Mouse (Mus musculus) myocyte (in vitro differentiated cells): ENCODE data around the gene Serpinb6a. TPM values are rescaled to one million over a fixed set of nuclear protein-coding genes. Genes with fewer than 3 reads are reported as not detected.

Experiments
- H3K27me3 ChIP-seq: one replicate; pipeline ENCODE4 v1.6.1; 2011; ENCODE audit not compliant: control insufficient read depth, insufficient read depth, insufficient read length
- H3K36me3 ChIP-seq: one replicate; pipeline ENCODE4 v1.6.1; 2011; ENCODE audit not compliant: control insufficient read depth, insufficient read depth
- H3K4me2 ChIP-seq: one replicate; pipeline ENCODE4 v1.6.1; 2011; ENCODE audit warnings: low read depth, control low read depth
- H3K4me3 ChIP-seq: one replicate; pipeline ENCODE4 v1.5.1; 2011; ENCODE audit warnings: mild to moderate bottlenecking, control low read depth, moderate library complexity
- H3K79me2 ChIP-seq: one replicate; pipeline ENCODE4 v1.6.1; 2011; ENCODE audit not compliant: control insufficient read depth, insufficient read depth
- H3ac ChIP-seq: one replicate; pipeline ENCODE4 v1.6.1; 2011; ENCODE audit not compliant: control insufficient read depth, insufficient read length
- CEBPB ChIP-seq: IDR thresholded peaks from 2 replicates; pipeline ENCODE4 v1.6.1; 2011; ENCODE audit warnings: mild to moderate bottlenecking, moderate library complexity; ENCODE audit not compliant: poor library complexity, insufficient read depth, severe bottlenecking
- E2F4 ChIP-seq: IDR thresholded peaks from one replicate; pipeline ENCODE4 v1.6.1; 2011; ENCODE audit warnings: mild to moderate bottlenecking, control low read depth, moderate library complexity; ENCODE audit not compliant: insufficient read depth
- MAX ChIP-seq: IDR thresholded peaks from one replicate; pipeline ENCODE4 v1.6.1; 2011; ENCODE audit warnings: low read depth, mild to moderate bottlenecking, control low read depth
- MYOD1 ChIP-seq, 3 experiments: IDR thresholded peaks; one replicate each; pipeline ENCODE4 v1.6.1; 2011; ENCODE audit warnings: control low read depth in 2 of 3, low read depth in 2 of 3, mild to moderate bottlenecking in 2 of 3, moderate library complexity in 1 of 3; ENCODE audit not compliant: insufficient read length in 2 of 3, control insufficient read depth in 1 of 3
- MYOG ChIP-seq, 3 experiments: IDR thresholded peaks; one replicate each; pipeline ENCODE4 v1.6.1; 2011; ENCODE audit warnings: control low read depth in 2 of 3, low read depth in 2 of 3, mild to moderate bottlenecking in 2 of 3; ENCODE audit not compliant: insufficient read length in 2 of 3, control insufficient read depth in 1 of 3, insufficient read depth in 1 of 3
- POLR2A ChIP-seq: IDR thresholded peaks from one replicate; pipeline ENCODE4 v1.6.1; 2011; ENCODE audit warnings: low read depth, mild to moderate bottlenecking, control low read depth, moderate library complexity; ENCODE audit not compliant: insufficient read length
- POLR2AphosphoS2 ChIP-seq: IDR thresholded peaks from one replicate; pipeline ENCODE4 v1.6.1; 2011; ENCODE audit warnings: low read depth, control low read depth; ENCODE audit not compliant: insufficient read length
- REST ChIP-seq: IDR thresholded peaks from one replicate; pipeline ENCODE4 v1.6.1; 2011; ENCODE audit warnings: mild to moderate bottlenecking, control low read depth, moderate library complexity; ENCODE audit not compliant: insufficient read depth, insufficient read length
- SRF ChIP-seq: IDR thresholded peaks from one replicate; pipeline ENCODE4 v1.6.1; 2011; ENCODE audit warnings: low read depth; ENCODE audit not compliant: control insufficient read depth, insufficient read length
- TCF12 ChIP-seq: IDR thresholded peaks from one replicate; pipeline ENCODE4 v1.6.1; 2011; ENCODE audit warnings: mild to moderate bottlenecking, control low read depth; ENCODE audit not compliant: poor library complexity, insufficient read depth, severe bottlenecking
- TCF3 ChIP-seq: IDR thresholded peaks from one replicate; pipeline ENCODE4 v1.6.1; 2011; ENCODE audit warnings: low read depth, control low read depth; ENCODE audit not compliant: insufficient read length
- USF1 ChIP-seq: IDR thresholded peaks from one replicate; pipeline ENCODE4 v1.6.1; 2011; ENCODE audit warnings: low read depth, mild to moderate bottlenecking, control low read depth, moderate library complexity
- polyA plus RNA-seq: library from polyadenylated mRNA; unstranded; fragments of >200 nt; fragmentation: generic; extraction: Trizol; gene quantifications from one replicate; pipeline ENCODE4 v1.2.1, GENCODE M21; 2012; ENCODE audit warnings: missing spikeins

The Serpinb6a gene
- polyA plus RNA-seq, 1 experiment, result 291 TPM

DNA sequence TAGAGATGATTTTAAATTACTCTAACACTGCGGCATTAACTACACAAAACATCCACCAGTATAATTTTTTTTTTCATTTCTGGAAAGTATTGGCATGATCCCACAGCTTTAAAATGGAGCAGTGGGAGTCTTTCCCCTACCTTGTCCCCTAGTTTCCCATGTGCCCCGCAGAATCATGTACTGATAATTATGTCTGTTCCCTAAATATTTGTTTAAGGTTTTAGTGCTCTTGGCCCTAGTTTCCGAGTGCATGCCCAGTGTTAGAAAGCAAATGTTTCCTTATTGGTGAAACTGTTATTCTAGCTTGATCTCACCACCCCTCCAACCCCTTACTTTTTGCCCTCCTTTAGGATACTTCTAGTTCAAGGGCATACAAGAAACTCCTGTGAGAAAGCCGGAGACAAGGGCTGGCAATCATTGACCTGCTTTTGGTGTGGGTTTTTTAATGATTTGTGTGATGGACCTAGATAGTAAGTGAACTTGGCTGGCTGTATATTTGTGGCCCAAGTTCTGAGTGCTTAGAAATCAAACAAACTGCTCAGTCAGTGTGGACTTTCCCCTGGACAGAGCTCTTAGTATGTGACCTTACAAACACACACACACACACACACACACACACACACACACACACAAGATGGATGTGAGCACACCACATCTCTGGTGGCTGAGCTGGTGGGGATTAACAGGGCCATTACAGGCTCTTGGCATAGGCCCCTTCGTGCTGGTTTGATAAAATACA, 43.1 kb upstream of the Serpinb6a start:
- Histone ChIP-seq H3ac (no peak overlapping the region), H3K79me2 (no peaks in the 10 kb centered on the region), H3K36me3 (no peaks in the 10 kb centered on the region), H3K4me2 (no peak overlapping the region), H3K27me3 (no peaks in the 10 kb centered on the region), H3K4me3 (no peak overlapping the region)
- TF ChIP-seq MYOG (IDR thresholded peaks at IDR 0.05; ENCODE audit: control insufficient read depth in 1 of 3, insufficient read depth in 1 of 3, insufficient read length in 2 of 3, low read depth in 2 of 3) (no peak), MAX (no peak), USF1 (no peak), TCF3 (no peak), POLR2AphosphoS2 (no peak)

DNA sequence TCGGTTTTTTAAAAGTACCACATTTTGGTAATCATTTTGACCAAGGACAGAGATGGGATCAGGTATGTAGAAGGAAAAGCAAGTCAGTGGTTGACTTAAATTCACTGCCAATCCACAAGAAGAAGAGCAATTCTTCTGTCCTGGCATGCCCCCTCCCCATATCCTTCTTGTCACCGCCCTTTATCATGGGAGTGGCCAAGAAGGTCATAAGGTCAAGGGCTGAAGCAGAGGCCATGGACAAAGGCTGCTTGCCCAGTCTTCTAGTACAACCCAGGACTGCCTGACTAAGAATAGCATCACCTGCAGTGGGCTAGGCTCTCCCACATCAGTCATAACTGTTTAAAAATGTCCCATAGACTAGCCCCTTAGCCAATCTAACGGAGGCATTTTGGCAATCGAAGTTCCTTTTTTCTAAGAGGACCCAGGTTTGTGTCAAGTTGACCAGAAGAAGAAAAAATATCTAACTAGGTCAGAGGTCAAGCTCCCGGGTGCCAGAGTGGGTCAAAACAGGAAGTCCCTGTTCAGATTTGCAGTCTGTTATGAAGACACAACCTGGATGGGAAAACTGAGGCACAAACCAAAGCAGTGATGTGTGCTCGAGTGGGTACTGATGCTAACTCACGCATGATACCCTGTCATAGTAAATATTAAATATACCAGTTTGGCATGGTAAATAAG, 41.3 kb upstream of the Serpinb6a start:
- H3K36me3 ChIP-seq, result no peaks in the 10 kb centered on the region
- no peak overlapping the region for H3K4me3 ChIP-seq
- H3ac ChIP-seq, result no peak overlapping the region
- no peaks in the 10 kb centered on the region for H3K27me3 ChIP-seq
- H3K79me2 ChIP-seq, result no peaks in the 10 kb centered on the region
- TF ChIP-seq E2F4, result no peak
- TF ChIP-seq CEBPB, result no peak
- no peak for TF ChIP-seq REST
- no peak for TF ChIP-seq POLR2A
- no peak for TF ChIP-seq TCF3
- no peak for TF ChIP-seq MYOG (IDR thresholded peaks at IDR 0.05; ENCODE audit: control insufficient read depth in 1 of 3, insufficient read depth in 1 of 3, insufficient read length in 2 of 3, low read depth in 2 of 3)
- no peak for TF ChIP-seq MAX
- TF ChIP-seq SRF, result no peak
- TF ChIP-seq USF1, result no peak
- TF ChIP-seq TCF12, result no peak
- no peak for TF ChIP-seq MYOD1 (IDR thresholded peaks at IDR 0.05; ENCODE audit: control insufficient read depth in 1 of 3, insufficient read length in 2 of 3, low read depth in 2 of 3)
- H3K4me2 ChIP-seq, result no peak overlapping the region

DNA sequence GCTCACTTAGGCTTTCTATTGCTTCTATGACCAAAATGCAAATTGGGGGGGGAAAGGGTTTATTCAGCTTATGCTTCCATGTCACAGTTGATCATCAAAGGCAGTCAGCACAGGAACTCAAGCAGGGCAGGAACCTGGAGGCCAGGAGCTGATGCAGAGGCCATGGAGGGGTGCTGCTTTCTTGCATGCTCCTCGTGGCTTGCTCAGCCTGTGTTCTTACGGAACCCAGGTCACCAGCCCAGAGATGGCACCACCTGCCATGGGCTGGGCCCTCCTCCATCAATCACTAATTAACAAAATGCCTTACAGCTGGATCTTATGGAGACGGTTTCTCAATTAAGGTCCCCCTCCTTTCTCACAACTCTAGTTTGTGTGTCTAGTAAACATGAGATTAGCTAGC, 37.5 kb upstream of the Serpinb6a start:
- no peaks in the 10 kb centered on the region for H3K36me3 ChIP-seq
- no peak for TF ChIP-seq MYOG (IDR thresholded peaks at IDR 0.05; ENCODE audit: control insufficient read depth in 1 of 3, insufficient read depth in 1 of 3, insufficient read length in 2 of 3, low read depth in 2 of 3)
- TF ChIP-seq POLR2AphosphoS2, result no peak
- TF ChIP-seq TCF3, result no peak
- no peak for TF ChIP-seq E2F4
- no peak for TF ChIP-seq TCF12
- TF ChIP-seq SRF, result no peak
- TF ChIP-seq REST, result no peak
- H3K4me3 ChIP-seq, result no peak overlapping the region
- no peaks in the 10 kb centered on the region for H3K27me3 ChIP-seq
- peaks cover 6% of the 10 kb centered on the region for H3K79me2 ChIP-seq
- no peak overlapping the region for H3ac ChIP-seq
- H3K4me2 ChIP-seq, result no peak overlapping the region

DNA sequence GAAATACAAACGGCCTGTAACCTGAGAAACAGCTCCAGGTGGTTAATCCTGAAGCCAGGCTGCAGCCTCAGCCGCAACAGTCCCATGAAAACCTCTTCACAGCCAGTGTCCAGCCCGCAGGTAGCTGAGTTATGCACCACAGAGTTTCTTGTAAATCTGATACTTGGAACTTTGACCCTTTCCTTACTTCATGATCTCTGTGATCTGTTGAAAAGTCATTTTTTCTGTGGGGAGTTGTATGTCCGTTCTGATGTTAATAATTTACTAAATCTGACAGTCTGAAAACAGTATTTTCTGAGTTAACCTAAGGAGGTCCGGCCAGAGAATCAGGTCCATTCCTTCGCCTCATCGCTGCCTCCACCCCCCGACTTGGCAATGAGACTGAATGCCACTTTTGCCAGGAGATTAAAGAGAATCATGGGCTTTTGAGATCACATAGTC, 36.3 kb upstream of the Serpinb6a start:
- Histone ChIP-seq H3K36me3 (no peaks in the 10 kb centered on the region), H3ac (no peak overlapping the region), H3K4me3 (peak overlapping the region; percentile 53), H3K27me3 (no peaks in the 10 kb centered on the region), H3K79me2 (peaks cover 6% of the 10 kb centered on the region), H3K4me2 (peak overlapping the region; percentile 94)
- TF ChIP-seq MYOD1 (IDR thresholded peaks at IDR 0.05; ENCODE audit: control insufficient read depth in 1 of 3, insufficient read length in 2 of 3, low read depth in 2 of 3) (no peak), CEBPB (no peak), USF1 (no peak), TCF12 (no peak), MAX (no peak), E2F4 (no peak), REST (no peak), POLR2A (no peak), SRF (no peak), TCF3 (no peak), MYOG (IDR thresholded peaks at IDR 0.05; ENCODE audit: control insufficient read depth in 1 of 3, insufficient read depth in 1 of 3, insufficient read length in 2 of 3, low read depth in 2 of 3) (no peak), POLR2AphosphoS2 (no peak)

DNA sequence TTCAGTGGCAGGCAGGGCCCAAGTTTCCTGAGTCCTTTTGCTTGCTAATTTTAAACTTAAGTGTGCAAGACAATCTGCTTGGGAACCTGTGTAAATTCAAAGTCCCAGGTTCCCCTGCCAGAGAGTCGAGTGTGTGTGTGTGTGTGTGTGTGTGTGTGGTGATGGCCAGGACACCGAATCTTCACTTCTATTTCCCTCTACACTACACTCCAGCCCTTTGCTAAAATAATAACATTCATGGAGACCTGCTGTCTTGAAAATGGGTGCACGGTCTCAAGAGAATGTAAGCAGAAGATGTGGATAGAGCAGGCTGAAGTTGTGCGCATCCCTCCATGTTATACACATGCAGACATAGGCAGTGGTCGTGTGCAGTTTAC, 35.5 kb upstream of the Serpinb6a start:
- no peak for TF ChIP-seq SRF
- H3ac ChIP-seq, result peak overlapping the region; percentile 28

More for the DNA sequence above, 35.5 kb upstream of the Serpinb6a start:
- Histone ChIP-seq H3K4me2 (peak overlapping the region; percentile 94), H3K4me3 (peak overlapping the region; percentile 53), H3K79me2 (peaks cover 6% of the 10 kb centered on the region), H3K36me3 (no peaks in the 10 kb centered on the region), H3K27me3 (no peaks in the 10 kb centered on the region)
